Mouse (Mus musculus) layer of hippocampus, postnatal 25 days (tissue): ENCODE measurements around the gene Adcy1. TPM values are rescaled to one million over a fixed set of nuclear protein-coding genes. Genes with fewer than 3 reads are reported as not detected.

Experiments
- DNase-seq, 2 experiments: peaks; one replicate each; pipeline ENCODE4 v3.0.0; 2022; ENCODE audit warnings: mixed read lengths in 2 of 2, low spot score in 1 of 2; ENCODE audit errors: extremely low spot score in 1 of 2
- total RNA-seq, 2 experiments: library from RNA; stranded (reverse); gene quantifications; 2 replicates each; pipeline ENCODE4 v1.2.3; 2021

Gene Adcy1
- total RNA-seq, 2 experiments from 2014 or later: 303 to 367 TPM

GRCm38 (mm10) chr11:7068479-7069235 is 5.4 kb downstream of the Adcy1 start:
- no peak for DNase-seq

- no peak for DNase-seq
These were observed 6.5 kb downstream of the Adcy1 start for GRCm38 (mm10) chr11:7069762-7070161.

- DNase-seq: no peak
These were observed 8.3 kb downstream of the Adcy1 start for GRCm38 (mm10) chr11:7071617-7072016.

- no peak for DNase-seq
These were observed 10.3 kb downstream of the Adcy1 start for GRCm38 (mm10) chr11:7073556-7073955.

- no peak for DNase-seq
These were observed 13.2 kb downstream of the Adcy1 start for GRCm38 (mm10) chr11:7076510-7076909.

GRCm38 (mm10) chr11:7081893-7082292 is 18.6 kb downstream of the Adcy1 start:
- DNase-seq: no peak

GRCm38 (mm10) chr11:7083911-7084310 is 20.6 kb downstream of the Adcy1 start:
- DNase-seq: no peak

GRCm38 (mm10) chr11:7085184-7085583 is 21.9 kb downstream of the Adcy1 start:
- DNase-seq: no peak

- DNase-seq: no peak
These were observed 27.8 kb downstream of the Adcy1 start for GRCm38 (mm10) chr11:7091120-7091519.

- no peak for DNase-seq
These were observed 31.6 kb downstream of the Adcy1 start for GRCm38 (mm10) chr11:7094844-7095243.

GRCm38 (mm10) chr11:7101674-7102073 is 38.4 kb downstream of the Adcy1 start:
- DNase-seq: no peak

GRCm38 (mm10) chr11:7102256-7103194 is 39.2 kb downstream of the Adcy1 start:
- DNase-seq: no peak

- DNase-seq: no peak
These were observed 42.0 kb downstream of the Adcy1 start for GRCm38 (mm10) chr11:7105337-7105736.

GRCm38 (mm10) chr11:7109131-7109530 is 45.8 kb downstream of the Adcy1 start:
- no peak for DNase-seq

GRCm38 (mm10) chr11:7113046-7113445 is 49.8 kb downstream of the Adcy1 start:
- no peak for DNase-seq

- DNase-seq: no peak
These were observed 50.4 kb downstream of the Adcy1 start for GRCm38 (mm10) chr11:7113687-7114086.

- no peak for DNase-seq
These were observed 51.0 kb downstream of the Adcy1 start for GRCm38 (mm10) chr11:7114312-7114711.

GRCm38 (mm10) chr11:7116647-7117046 is 53.4 kb downstream of the Adcy1 start:
- no peak for DNase-seq

GRCm38 (mm10) chr11:7129319-7130051 is 66.2 kb downstream of the Adcy1 start:
- no peak for DNase-seq

- DNase-seq: no peak
These were observed 69.6 kb downstream of the Adcy1 start for GRCm38 (mm10) chr11:7132736-7133387.
